Comparison of ENCODE assay signal across 8 mouse cellular contexts in the genomic region with DNA sequence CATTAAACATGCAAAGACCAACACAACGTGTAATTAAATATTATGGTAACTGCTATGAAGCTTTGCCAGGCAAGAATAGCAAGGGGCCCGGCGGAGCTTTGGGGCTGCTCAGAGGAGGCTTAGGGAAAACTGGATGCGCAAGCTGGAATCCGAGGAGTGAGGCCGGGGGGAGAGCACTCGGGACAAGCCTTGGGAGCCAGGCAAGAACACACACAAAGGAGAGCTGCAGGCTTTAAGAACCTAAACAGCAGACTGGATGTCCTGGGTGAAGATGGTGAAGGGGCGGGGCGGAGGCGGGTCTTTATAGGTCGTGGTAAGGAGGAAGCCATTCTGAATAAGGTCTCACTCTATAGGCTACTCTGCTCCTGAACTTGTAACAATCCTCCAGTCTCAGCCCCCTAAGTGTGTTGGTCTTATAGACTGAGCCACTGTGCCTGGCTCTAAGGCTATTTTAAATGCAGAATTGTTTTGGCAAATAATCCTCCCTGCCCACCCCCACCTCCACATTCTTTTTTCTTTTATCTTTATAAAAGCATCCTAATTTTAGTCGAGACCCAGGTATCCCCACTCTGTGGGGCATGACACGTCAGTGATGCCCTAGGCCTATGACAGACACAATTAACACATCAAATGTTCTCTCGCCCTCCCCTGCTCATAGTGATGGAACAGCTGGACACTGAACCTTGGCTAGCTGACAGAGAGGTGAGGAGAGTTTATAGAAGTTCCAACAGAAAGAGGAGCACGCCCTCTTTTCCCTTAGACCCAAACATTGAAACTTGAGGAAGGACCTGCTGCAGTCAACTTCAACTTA. TPM values are rescaled to one million over a fixed set of nuclear protein-coding genes. Genes with fewer than 3 reads are reported as not detected.
DNase-seq lines count a peak whose midpoint lies in the region; ATAC-seq lines count a peak whose summit lies in the region.

No protein-coding gene starts in this region.

- WGBS in hindbrain, embryonic 12.5 days, result 35% methylated on average over 15 of the region's 15 CpGs
- 20% methylated on average over 15 of the region's 15 CpGs for WGBS in midbrain, embryonic 13.5 days
- WGBS in heart, embryonic 12.5 days, result 63% methylated on average over 15 of the region's 15 CpGs

- H3K4me3 ChIP-seq in hindbrain, embryonic 12.5 days, result no peak overlapping the region
- no peak overlapping the region for H3K4me3 ChIP-seq in midbrain, embryonic 13.5 days (replicated peaks)
- no peak overlapping the region for H3K4me3 ChIP-seq in heart, embryonic 12.5 days

- H3K9ac ChIP-seq in hindbrain, embryonic 12.5 days, result no peak overlapping the region
- no peak overlapping the region for H3K9ac ChIP-seq in midbrain, embryonic 13.5 days (replicated peaks)
- no peak overlapping the region for H3K9ac ChIP-seq in heart, embryonic 12.5 days

- 0 out of 2 replicates have a peak overlapping the region, but pooled peaks have one; percentile 24 for H3K27ac ChIP-seq in hindbrain, embryonic 12.5 days
- peak overlapping the region; percentile 71 for H3K27ac ChIP-seq in midbrain, embryonic 13.5 days
- no peak overlapping the region for H3K27ac ChIP-seq in heart, embryonic 12.5 days (ENCODE audit: poor library complexity, severe bottlenecking)

- H3K9me3 ChIP-seq in hindbrain, embryonic 12.5 days (replicated peaks), result no peaks in the 10 kb centered on the region
- no peaks in the 10 kb centered on the region for H3K9me3 ChIP-seq in midbrain, embryonic 13.5 days
- H3K9me3 ChIP-seq in heart, embryonic 12.5 days (replicated peaks), result no peaks in the 10 kb centered on the region

- no peaks in the 10 kb centered on the region for H3K27me3 ChIP-seq in hindbrain, embryonic 12.5 days
- no peaks in the 10 kb centered on the region for H3K27me3 ChIP-seq in midbrain, embryonic 13.5 days
- H3K27me3 ChIP-seq in heart, embryonic 12.5 days (replicated peaks), result peaks cover 86% of the 10 kb centered on the region

- peaks cover 26% of the 10 kb centered on the region for H3K4me1 ChIP-seq in hindbrain, embryonic 12.5 days
- peaks cover 26% of the 10 kb centered on the region for H3K4me1 ChIP-seq in midbrain, embryonic 13.5 days (replicated peaks)
- no peaks in the 10 kb centered on the region for H3K4me1 ChIP-seq in heart, embryonic 12.5 days (replicated peaks)

- 0 out of 2 replicates have a peak overlapping the region, but pooled peaks have one; percentile 6 for H3K4me2 ChIP-seq in hindbrain, embryonic 12.5 days (replicated peaks)
- peak overlapping the region; percentile 36 for H3K4me2 ChIP-seq in midbrain, embryonic 13.5 days (replicated peaks)
- H3K4me2 ChIP-seq in heart, embryonic 12.5 days, result no peak overlapping the region

- peak; percentile 43; the same call in 1 of the 2 replicates for ATAC-seq in hindbrain, embryonic 12.5 days (ENCODE audit: low FRiP score)
- ATAC-seq in midbrain, embryonic 13.5 days, result peak; percentile 88
- no peak for ATAC-seq in heart, embryonic 12.5 days (ENCODE audit: insufficient number of reproducible peaks, low FRiP score)
- ATAC-seq in erythroid progenitor cell, adult 5-6 weeks (replicated peaks; ENCODE audit: low FRiP score, poor library complexity, severe bottlenecking), result no peak

- peak; percentile 63 for DNase-seq in embryo, embryonic 10.5 days (ENCODE audit: low spot score)
- no peak for DNase-seq in embryo, embryonic 10 days (ENCODE audit: low spot score)
- DNase-seq in R1 (ENCODE audit: low read depth, low spot score), result peak; percentile 90
- DNase-seq in gastrocnemius, adult 18-20 months (ENCODE audit: low spot score), result no peak

- no peaks in the 10 kb centered on the region for H3K36me3 ChIP-seq in hindbrain, embryonic 12.5 days
- H3K36me3 ChIP-seq in midbrain, embryonic 13.5 days, result no peaks in the 10 kb centered on the region
- no peaks in the 10 kb centered on the region for H3K36me3 ChIP-seq in heart, embryonic 12.5 days

RNA-seq across cellular contexts. Expression of a gene that starts 36.9 kb away (rescaled TPM):
- 15.9 and 18.3 TPM in 2 replicates for polyA plus RNA-seq in hindbrain, embryonic 12.5 days (2016; fragmentation: Nextera tagmentation; extraction: Ambion mirVana)
- 14.8 and 15.2 TPM in 2 replicates for polyA plus RNA-seq in midbrain, embryonic 13.5 days (2015; fragmentation: Nextera tagmentation; extraction: Ambion mirVana)
- polyA plus RNA-seq in heart, embryonic 12.5 days (2016; fragmentation: Nextera tagmentation; extraction: Ambion mirVana), result 3.7 and 3.8 TPM in 2 replicates
- 2.5 and 4.2 TPM in 2 replicates for total RNA-seq in erythroid progenitor cell, adult 5-6 weeks (2015; ENCODE audit: low replicate concordance)
- total RNA-seq in erythroid progenitor cell, adult 5-6 weeks (2017; ENCODE audit: low replicate concordance), result 1.3 and 15.3 TPM in 2 replicates
- 1 to 10 TPM; 6.6 to 7.1 TPM for total RNA-seq in gastrocnemius, adult 18-20 months (2021)

Comparison
In these comparisons a context has a peak if more than half of its experiments do, and no peak if none do; other contexts are left out.
1. DNase-seq: peak in embryo, embryonic 10.5 days (single experiment) and R1 (single experiment); none in embryo, embryonic 10 days (single experiment) and gastrocnemius, adult 18-20 months (single experiment).
2. ATAC-seq: peak in hindbrain, embryonic 12.5 days (single experiment) and midbrain, embryonic 13.5 days (single experiment); none in heart, embryonic 12.5 days (single experiment) and erythroid progenitor cell, adult 5-6 weeks (single experiment).